Mouse (Mus musculus) forelimb bud, embryonic 11.5 days (tissue): ENCODE measurements at regions not wholly inside any gene's neighbourhood (a gene's known extent, or its start where the extent isn't known, plus 50 kb on each side); places are given as distances from the start of the nearest gene placed in this dataset.

Experiments used
- DNase-seq: peaks from one replicate; pipeline ENCODE4 v3.0.0-alpha.2; 2012; ENCODE audit warnings: low read depth, low spot score

DNA sequence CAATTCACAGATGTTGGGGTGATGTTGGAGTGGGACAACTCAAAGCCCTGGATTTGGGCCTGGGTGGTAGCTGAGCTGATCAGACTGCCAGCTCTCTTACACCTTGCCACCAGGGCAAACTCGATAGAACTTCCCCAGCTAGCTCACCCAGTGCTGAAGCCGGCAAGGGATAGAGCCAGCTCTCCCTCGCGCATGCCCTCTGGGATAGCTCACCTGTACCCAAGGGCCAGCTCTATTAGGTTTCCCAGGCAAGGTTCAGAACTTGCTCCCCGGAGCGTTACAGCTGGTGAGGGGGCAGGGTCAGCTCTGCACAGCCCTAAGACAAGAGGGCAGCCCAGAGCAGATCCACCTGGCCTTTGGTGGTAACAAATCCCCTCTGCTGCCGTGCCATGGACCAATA is 54.1 kb upstream of the 1700012A03Rik start:
- no peak for DNase-seq

DNA sequence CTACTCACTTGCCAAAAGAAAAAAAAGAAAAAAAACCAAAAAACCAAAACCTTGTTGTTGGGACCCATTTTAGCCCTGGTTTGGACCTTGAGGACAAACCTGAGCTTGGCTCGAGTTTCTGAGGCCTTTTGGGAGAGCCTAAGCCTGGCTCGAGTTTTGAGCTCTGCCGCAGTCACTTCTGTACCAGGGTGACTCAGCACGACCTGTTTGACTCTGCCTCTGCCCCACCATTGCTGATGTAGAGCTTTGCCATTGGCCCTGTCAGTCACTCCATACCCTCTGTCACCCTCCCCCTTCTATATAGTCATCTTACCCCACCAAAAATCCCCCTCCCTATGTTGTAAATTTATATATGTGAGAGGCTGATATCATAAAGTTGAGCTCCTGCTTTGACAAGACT is 54.8 kb upstream of the 1700012A03Rik start:
- DNase-seq: no peak

DNA sequence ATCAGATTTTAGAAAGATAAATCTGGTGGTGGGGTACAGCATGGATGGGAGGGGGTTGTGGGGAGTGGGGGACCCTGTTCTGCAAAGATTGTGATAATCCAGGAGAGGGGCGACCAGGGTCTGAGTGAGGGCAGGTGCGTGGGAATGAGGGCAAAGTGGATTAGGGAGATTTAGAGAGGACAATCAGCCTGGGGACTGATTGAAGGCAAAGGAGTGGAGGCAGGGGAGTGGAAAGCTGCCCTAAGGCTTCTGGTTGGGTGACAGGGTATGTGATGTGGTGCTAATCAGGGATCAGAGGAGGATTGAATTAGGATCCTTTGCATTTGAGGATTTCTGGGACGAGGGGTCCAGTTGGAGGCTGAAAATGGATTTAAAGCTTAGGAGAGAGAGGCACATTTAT is 64.3 kb upstream of the 1700012A03Rik start:
- DNase-seq: no peak

DNA sequence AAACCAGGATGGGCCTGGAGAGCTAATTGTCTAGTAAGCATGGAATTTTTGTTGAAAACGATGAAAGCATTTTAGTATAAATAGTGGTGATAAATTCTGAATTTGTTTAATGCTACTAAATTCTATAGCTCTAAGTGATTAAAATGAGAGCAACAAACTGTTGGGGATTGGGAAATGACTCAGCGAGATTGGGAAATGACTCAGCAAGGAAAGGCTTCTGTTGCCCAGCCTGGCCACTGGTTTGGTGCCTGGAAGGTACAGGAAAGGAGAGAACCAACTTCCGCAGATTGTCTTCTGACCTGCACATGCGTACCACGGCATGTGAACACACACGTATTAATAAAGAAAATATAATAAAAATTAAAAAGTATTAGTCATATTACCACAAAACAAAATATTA is 73.3 kb upstream of the 1700012A03Rik start:
- no peak for DNase-seq

DNA sequence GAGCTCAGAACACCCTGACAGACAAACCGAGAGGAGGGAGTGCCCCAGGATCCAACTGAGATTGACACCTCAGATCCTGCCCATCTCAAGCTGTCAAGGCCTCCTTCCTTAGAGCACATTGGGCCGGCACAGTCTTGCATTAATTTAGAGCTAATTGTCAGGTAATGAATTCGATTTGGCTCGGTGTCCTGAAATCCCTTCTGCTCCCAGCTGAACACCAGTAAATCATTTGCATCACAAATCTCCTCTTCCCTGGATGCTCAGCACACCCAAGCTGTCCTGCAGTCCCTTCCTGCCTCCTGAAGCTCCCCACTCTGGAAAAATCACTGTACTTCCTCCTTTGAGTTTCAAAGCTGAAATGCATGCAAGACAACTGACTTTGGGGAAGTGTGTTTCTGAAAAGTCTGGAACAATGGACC is 102.0 kb upstream of the 1700012A03Rik start:
- no peak for DNase-seq

DNA sequence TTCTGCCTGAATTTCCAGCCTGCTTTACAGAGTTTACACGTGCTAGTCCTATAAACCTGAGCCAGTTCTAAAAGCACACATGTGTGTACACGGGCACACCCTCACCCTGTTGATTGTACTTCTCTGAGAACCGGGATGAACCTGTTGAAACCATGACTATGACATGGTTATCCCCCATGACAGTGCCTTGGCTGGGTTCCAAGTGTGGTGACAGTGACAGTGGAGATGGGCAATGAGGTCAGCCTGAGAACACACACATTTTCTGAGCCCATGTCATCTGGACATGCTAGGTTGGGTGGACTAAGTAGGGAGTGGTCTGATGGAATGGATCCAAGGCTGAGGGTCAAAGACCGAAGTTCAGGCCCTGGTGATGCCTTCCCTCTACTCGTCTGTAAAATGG is 103.5 kb upstream of the 1700012A03Rik start:
- DNase-seq: no peak

DNA sequence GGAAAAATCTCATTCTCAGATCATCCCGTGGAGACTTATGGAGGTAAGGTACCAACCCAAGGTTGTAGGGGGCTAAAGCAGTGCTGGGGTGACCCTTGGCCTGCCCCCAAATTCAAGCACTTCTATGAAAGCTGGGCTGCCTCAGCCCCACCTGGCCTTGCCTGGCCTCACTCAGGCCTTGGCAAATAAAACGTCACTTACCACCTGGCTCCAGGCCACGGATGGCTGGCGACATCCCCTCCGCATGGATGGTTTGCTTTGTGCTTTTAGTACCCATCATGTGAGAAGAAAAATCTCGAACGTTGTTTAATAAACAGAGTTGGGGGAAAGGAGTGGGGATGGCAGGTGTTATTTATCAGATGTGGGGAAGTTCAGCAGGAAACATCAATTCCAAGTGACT is 104.7 kb upstream of the 1700012A03Rik start:
- no peak for DNase-seq

DNA sequence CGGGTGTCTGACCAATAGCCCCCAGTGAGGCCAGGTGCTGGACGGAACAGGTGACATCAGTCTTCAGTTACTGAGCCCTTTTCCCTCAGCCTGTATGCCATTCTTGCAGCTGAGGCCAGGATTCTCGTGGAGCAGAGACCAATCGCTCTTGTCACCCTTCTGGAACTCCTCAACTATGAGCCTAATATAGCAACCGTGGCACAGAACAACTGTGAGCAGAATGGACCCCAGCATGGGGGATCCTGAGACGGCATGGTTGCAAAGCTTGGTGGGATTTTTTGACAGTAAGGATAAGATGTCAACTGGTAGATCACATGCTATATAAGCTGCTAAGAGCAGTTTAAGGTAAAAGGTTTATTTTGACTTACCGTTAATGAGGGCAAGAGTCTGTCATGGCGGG is 105.5 kb upstream of the 1700012A03Rik start:
- DNase-seq: no peak

DNA sequence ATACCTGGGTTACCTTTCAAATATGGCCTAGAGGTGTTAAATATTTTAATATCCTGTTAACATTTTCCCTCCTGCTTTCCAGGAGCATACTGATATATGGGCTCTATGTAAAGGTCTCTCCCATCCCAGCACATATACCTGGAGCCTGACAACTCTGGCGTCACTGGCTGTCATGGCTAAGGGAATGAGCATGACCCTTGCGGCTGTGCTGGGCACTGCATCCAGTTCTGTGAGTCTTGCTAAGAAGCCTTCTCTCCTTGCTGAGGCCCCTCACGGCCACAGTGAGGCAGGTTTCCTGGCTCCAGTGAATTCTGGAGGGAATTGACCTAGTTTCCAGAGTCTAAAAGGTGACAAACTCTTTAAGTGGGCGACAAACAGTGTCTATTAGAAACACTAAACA is 107.3 kb upstream of the 1700012A03Rik start:
- no peak for DNase-seq

DNA sequence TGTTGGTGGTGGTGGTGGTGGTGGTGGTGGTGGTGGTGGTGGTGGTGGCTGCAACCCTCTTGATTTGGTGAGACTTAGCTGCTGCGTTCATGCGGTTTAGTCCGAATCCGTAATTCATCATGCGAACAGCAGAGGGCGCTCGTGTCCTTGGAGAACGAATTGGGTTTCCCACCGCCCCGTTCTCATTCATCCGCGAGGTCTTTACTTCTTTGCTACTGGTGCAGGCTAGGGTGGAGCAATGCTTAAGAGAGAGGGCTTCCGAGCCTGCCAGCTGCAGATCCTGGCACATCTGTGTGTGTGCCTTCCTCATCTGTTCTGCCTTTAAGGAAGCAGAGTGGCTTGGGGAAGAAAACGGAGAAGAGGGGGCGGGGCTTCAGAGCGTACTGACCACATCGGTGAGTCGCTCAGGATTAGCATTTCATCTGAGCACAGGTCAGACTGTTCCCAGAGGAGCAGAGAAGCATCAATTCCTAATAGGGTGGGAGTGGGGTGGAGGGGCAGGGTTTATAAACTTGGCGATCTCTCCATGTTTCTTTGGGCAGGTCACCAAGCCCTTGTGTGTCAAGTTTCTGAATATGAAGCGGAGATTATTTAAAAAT is 111.7 kb upstream of the 1700012A03Rik start:
- DNase-seq: peak; percentile 90

DNA sequence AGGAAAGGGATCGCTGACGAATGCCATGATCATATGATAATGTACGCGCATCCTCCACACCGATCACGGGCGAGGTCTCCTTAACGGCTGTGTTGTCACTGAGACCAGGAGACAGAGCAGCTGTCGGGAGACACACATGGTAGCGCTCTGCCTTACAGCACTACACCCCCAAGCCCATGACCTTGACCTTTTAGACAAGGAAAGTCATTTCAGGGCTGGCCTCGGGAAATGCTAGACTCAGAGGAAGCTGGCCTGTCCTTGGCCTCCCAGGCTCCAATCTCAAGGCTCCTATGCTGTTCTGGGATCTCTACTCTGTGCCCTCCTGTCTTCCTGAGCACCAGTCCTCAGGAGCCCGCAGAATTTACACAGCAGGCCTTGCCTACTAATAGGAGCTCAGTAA is 112.9 kb upstream of the 1700012A03Rik start:
- no peak for DNase-seq

DNA sequence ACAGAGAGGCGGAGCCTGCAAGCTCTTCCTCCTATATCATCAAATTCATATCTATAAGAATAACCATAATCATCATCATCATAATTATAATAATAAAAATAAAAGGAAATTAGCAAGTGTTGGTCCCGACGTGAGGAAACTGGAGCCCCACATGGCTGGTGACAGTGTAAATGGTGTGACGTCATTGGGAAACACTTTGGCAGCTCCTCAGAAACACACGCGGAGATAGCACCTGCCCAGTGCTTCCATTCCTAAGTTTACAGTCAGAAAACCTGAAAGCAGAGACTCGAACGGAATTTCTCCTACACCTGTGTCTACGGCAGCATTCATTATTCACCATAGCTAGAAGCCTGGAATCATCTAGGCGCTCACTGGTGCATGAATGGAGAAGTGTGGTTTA is 115.2 kb upstream of the 1700012A03Rik start:
- DNase-seq: no peak

DNA sequence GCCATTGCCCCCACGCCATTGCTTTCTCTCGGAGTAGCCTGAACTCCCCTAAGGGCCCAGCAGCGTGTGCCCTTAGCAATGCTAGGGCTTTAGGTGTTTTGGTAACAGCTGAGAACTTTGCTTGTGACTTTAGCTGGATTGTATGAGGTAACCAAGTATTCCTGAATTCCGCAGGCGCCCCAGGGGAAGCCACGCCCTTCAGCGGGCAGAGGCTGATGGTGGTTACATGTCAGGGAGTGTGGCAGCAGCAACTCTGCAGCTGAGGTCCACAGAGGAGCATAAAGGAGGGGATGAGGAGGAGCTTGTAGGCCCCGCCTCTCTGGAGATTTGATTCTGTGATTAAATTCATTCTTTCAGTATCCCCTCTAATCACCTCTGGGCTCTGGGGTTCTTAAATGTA is 116.1 kb upstream of the 1700012A03Rik start:
- DNase-seq: no peak

DNA sequence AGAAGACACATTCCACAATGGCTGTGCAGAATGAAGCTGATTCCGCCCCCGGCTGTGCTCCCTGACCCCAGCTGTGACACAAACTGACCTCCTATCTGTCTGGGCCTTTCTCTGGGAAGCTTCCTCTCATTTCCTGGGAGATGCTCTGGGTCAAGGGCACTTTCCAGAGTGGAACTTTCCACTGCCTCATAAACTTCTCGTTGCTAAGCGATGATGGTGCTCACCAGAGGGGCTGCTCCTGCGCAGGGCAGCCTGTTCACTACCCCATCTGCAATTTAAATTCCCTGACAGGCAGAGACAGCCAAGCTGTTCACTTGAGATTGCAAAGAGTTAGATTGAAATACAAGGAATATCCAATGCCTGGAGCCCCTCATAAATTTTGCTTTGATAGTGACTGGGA is 116.7 kb upstream of the 1700012A03Rik start:
- no peak for DNase-seq

DNA sequence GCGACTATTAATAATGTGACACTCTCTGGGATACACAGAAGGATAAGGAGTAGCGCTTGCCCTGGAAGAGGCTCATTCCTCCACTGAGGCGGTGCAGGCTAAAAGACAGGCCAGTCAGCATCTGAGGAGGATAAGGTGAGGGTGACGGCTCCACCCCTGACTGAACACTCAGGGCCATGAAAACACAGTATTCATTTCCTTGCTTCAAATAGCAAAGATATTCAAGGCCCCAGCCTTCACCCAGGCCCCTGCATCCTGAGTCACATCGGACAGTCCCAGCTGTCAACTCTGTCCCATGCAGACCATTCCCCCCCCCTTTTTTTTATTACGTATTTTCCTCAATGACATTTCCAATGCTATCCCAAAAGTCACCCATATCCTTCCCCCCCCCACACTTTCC is 118.9 kb upstream of the 1700012A03Rik start:
- no peak for DNase-seq

DNA sequence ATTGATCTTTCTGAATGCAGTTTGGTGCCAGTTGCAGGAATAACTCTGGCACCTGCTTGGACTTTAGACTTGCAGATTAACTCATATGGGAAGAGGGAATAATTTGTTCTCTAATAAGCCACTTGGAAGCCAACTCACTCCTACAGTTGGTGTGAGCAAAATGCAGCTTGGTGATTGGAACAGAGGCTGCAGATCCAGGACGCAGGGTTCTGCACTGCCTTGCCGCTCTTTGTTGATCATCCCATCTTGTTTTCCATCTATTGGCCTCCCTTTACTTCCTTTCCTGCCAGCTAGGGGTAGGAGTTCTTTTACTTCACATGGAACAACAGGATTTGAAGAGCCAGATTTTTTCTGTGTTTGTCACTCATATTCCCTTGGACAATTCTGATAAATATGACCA is 120.9 kb upstream of the 1700012A03Rik start:
- DNase-seq: no peak

DNA sequence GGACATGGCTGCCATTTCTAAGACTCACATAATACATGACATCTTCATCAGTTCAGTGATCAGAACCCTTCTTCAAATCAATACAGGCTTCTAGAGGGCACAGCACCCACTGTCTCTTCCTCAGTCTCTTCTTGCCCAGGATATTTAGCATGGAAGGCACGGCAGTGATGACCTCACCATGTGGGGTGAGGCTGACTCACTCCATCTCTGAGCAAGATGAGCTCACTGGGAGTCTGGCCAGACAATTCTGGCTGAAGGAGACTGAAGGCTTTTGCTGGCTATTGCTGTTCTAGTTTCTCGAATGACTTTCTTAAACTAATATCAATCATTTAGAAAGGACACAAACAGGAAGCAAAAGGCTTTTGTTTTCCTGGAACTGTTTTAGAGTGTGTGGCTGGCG is 122.9 kb upstream of the 1700012A03Rik start:
- no peak for DNase-seq

DNA sequence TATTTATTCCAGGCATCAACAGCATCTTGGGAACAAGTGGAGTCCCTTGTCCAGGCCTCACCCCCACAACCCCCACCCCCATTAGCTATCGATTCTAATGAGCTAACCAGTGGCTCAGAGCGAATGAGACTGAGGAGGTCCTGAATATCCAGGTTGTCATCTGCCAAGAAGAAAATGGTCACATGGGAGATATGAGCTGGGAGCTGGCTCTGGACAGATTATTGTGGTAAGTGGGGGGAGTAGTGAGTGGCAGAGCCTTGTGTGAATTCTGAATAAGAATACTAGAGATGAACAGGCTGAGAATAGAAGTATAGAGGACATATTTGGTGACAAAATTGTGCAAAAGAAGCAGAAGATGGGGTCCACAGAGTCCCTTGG is 125.4 kb upstream of the 1700012A03Rik start:
- DNase-seq: no peak

DNA sequence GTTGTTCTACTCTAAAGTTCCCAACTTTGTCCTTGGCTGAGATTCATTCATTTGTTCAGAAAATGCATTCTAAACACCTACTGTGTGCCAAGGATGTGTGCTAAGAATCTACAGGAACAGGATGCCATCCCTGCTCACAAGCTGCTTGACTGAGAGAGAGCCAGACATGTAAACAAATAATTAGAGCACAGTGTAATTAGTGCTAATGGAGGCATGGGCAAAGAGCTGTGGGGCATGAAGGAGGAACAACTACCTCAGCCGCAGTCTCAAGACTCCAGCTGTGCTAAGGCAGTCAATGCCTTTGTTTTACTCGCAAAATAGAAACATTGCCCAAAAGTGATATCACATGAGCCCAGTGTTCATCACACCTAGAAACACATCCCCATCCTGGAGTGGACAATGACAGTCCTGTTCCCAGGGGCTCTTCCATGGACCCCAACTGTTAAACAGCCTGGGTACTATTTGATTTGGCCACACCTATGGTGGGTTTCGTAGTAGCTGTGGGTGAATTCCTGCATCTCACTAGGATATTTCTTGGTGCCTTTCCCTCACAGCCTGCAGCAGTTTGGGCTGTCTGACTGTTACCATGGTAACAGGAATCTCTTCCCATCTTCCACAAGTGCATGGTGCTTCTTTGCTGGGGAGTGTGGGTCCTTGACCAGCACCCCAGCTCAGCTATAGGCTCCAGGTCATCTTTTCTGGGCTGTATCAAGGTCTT is 125.9 kb upstream of the 1700012A03Rik start:
- DNase-seq: no peak

DNA sequence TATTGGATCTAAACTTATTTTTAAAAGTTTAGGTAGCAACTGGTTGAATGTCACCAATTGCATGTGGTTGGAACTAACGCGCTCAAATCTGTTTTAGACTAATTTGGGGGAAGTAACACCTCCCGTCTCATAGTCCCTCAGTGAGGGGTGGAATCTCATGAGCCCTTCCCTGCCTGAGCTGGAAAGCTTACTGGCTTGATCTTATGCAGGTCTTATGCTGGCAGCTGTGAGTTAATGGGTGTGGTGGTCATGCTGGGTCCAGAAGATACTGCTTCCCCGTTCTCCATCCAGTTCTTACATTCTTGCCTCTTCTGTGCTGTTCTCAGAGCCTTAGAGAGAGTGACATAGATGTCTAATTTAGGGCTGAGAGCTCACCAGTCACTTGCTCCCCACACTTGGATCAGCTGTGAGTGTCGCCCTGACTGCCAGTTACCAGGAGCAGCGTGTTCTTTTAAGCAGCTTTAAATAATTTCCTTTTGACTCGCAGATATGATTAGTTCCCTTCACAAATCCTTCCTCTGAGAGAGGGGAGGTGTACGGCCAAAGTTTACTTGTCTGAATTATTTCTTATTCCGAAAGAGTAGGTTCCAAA is 128.4 kb upstream of the 1700012A03Rik start:
- DNase-seq: no peak

DNA sequence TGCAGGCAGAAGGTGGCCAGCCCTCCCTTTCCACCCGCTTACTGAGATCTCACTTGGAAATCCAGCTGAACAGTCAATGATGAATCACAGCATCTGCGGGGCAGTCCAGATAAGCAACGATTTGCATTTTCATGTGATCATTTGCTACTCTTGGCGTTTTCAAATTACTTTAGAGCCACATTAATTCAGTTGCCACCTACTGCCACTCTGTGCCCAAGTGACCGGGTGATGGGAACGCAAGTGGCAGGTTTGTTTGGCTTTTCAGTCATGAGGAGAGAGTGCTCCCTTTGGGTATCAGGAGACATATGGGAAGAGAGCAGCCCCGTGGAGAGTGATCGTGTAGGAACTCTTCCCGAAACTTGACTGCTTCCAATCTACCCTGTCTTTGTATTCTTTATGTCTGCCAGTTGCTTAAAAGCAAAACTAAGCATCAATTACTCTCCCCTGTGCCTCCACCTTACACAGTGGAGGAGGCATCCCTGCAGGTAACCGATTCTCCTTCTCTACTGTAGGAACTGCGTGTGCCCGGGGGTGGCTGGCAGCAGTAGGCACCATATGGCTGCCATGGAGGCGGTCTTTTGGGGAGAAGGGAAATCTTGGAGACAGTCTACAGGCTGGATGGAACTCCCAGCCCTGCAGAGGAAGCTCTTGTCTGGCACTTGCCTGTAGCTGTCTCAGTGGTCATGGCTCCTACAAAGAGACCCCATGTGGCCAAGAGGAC is 132.5 kb upstream of the 1700012A03Rik start:
- DNase-seq: no peak

DNA sequence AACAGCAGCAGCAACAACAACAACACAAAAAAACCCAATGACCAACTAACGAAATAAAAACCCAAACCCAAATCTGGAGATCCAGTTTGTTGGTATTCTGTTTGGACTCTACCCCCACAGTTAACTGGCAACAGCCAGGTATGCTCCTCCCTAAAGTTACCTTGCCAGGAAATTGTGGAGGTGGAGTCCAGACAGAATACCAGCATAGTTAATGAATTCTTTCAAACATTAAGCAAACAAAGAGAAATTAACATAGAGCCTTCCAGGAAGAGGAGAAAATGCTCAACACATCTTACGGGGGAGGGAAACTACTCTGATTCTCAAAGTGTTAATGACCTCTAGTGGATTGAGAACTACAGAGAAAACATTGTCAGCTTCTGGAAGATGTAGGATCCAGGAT is 148.3 kb upstream of the 1700012A03Rik start:
- no peak for DNase-seq

DNA sequence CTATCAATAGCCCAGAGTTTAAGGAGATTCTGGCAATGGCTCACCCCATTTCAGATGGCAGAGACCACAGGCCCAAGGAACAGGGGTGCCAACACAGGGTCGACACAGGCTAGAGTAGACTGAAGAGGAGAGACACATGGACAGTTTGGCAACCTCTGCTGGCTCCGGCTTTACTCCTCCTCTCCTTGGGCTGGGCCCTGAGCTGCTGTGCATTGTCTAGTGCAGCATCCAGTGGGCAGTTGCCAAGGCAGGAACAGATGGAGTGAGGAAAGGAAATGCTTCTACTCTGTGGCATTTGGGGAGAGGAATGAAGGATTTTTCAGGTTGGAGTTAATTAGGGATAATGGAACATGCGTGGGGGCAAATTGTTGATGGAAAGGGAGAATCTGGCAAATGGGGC is 151.0 kb upstream of the 1700012A03Rik start:
- DNase-seq: no peak
